Mouse (Mus musculus) retina, postnatal 1 day (tissue): Measurements from ENCODE around the gene Usp15.

Experiments
- DNase-seq: peaks from one replicate; pipeline ENCODE4 v3.0.0-alpha.2; 2012

The Usp15 gene

DNA sequence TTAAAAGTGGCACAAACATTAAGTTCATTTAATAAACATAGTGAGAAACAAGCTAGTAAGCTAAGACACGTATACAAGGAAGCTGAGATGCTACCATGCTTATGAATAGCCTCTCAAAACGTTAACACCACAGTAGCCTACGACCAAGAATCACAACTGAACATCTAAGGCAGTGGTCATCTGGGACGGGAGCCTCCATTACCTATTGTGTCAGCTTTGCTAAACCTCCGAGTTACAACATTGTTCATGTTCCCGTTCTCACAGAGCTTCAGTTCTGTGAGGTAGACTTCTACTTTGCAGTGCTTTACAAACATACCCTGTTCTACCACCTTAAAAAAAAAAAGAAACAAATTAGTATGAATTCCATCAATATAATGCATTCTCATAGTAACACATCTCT, 25.9 kb downstream of the Usp15 start:
- no peak for DNase-seq

DNA sequence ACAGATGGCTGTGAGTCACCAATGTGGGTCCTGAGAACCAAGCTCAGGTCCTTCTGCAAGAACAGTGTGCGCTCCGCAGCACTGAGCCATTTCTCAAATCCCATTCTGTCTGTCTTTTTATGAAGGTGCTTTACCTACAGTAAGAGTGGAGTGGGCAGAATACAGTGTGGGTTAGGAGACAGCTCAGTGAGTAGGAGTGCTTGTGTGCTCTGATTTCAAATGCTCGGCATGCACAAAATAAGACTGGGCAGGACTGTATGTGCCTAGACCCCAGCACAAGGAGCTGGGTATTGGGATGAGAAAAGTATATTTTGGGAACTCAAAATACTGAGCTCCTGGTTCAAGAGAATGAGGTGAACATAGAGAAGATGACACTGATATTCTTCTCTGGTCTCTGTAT, 31.3 kb downstream of the Usp15 start:
- DNase-seq: no peak

GRCm38 (mm10) chr10:123160508-123160907, 36.3 kb downstream of the Usp15 start:
- no peak for DNase-seq

GRCm38 (mm10) chr10:123159316-123159715, 37.5 kb downstream of the Usp15 start:
- DNase-seq: no peak

DNA sequence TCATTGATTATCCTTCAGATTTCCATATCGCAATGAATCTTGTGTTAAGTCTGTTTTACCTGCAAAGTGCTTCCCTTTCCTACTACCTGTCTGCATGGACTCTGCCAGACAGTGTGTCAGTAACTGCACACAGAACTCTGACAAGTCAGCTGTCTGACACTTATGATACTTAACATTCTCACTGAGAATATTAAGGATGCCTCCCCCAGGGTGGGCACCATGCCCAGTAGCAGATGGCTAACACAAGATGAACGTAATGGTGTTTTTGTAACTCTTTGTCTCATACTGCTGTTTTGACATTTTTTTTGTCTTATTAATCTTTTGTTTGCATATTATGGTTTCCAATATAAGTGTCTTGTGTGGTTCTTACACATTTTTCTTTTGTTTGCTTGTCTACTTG, 40.4 kb downstream of the Usp15 start:
- DNase-seq: no peak

- no peak for DNase-seq
Measured at GRCm38 (mm10) chr10:123155764-123156163, 41.0 kb downstream of the Usp15 start.

DNA sequence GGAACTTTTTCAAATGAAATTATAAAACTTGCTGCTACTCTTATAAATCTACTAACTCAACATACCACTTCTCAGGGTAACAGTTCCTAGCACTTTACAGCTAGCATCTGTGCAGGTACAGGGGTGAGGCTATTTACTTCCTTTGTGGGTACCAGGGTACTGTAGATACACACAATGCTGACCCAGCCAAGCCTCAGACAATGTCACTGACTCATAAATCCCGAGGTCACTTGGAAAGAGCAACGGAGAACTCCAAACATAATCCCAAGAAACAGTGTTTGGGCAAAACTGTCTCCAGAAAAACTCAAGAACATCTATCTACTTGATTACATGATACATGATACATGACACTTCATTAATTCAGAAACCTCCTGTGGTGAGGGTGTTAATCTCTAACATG, 43.5 kb downstream of the Usp15 start:
- no peak for DNase-seq

- DNase-seq: no peak
Measured at GRCm38 (mm10) chr10:123148025-123148814, 48.6 kb downstream of the Usp15 start.

DNA sequence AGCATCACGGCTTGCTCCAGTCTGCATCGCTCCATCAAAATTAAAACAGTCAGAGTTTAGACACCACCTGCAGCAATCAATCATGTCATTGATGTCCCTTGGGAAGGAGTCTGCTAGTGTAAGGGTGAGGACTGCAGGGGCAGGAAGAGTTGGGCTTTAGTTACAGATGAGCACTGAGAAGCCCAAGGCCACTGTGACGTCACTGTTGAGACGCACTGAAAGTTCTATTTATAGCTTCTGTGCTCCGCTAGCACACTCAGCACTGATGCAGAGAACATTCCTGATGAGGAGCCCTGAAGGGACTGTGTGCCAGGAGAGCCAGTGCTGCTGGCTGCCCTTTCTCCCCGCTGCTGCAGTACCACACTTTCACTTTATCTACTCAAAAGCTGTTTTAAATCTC, 49.6 kb downstream of the Usp15 start:
- peak; percentile 58 for DNase-seq

DNA sequence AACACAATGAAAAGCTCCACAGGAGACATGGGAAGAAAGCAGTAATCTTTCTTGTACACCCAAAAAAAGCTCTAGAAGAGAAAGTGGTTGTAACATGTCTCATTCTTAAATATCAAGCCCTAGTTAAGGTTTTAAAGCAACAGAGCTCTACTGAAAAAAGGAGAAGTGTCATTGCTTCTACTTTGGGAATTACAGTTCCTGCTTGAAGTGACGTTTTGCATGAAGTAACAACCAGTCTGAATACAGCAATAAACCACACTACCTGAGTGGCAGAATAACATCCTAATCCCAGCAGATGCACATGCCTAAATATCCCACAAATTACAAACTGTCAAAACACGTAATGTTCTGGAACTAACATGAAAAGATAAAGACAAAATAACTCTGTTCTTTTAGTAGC, 50.4 kb downstream of the Usp15 start:
- DNase-seq: no peak

DNA sequence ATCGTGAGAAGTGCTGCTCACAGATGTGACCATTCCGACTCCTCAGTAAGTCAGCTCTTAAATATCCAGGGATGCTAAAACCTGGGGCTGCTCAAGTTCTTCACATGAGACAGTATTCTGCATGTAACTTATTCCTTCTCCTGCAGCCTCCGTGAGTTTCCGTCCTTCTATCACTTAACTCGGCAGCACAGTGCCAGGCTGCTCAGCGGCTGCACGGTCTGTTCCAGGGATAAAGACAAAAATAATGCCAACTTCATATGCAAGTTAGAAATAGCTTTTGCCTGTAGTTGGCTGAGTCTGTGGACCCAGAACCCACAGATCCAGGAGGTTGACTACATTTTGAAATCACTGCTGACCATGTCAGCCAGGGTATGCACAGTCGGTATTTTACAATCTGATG, 52.5 kb downstream of the Usp15 start:
- no peak for DNase-seq

DNA sequence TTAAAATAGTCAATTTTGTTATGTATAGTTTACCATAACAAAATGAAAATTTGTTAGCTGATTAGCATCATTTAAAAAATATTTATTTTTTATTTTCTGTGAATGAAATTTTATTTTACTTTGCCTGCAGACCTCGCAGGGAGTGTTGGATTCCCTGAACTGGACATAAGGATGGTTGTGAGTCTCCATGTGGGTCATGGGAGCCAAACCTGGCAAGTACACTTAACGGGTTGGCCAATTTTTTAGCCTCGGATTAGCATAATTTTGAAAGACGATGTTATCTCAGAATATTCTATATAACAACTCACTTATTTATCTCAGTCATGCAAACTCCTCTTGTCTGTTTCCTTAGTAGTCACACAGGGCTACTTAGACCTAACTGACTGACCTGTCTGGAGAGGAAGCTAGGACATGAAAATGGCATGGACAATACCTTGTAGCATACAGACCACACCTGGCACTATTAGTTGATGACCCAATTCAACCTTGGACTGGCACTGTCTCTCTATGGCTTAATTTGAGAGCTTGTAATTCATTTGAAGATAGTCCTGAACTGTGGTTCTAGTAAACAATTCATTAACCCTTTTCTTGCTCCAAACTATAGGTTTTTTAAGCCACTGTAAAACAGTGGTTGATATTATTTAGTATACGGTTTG, 54.3 kb downstream of the Usp15 start:
- no peak for DNase-seq

DNA sequence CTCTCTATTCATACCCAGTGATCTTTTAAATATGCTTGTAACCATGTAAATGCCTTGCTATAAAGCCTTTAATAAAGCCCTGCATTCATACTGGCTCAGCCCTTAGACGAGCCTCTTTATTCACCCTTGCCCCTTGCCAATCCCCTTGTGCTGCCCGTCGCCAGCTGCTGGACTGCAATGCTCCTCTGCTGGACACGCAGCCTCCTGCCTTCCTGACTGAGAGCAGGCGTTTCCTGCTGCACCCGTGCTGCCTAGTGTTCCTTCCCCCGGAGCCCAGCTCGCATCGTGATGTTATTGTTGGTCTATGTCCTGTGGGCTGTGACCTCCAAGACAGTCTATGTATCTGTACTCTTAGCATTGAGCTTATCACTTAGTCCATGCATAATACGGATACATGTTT, 61.0 kb downstream of the Usp15 start:
- DNase-seq: peak; percentile 9

GRCm38 (mm10) chr10:123131487-123131886, 65.3 kb downstream of the Usp15 start:
- DNase-seq: no peak

DNA sequence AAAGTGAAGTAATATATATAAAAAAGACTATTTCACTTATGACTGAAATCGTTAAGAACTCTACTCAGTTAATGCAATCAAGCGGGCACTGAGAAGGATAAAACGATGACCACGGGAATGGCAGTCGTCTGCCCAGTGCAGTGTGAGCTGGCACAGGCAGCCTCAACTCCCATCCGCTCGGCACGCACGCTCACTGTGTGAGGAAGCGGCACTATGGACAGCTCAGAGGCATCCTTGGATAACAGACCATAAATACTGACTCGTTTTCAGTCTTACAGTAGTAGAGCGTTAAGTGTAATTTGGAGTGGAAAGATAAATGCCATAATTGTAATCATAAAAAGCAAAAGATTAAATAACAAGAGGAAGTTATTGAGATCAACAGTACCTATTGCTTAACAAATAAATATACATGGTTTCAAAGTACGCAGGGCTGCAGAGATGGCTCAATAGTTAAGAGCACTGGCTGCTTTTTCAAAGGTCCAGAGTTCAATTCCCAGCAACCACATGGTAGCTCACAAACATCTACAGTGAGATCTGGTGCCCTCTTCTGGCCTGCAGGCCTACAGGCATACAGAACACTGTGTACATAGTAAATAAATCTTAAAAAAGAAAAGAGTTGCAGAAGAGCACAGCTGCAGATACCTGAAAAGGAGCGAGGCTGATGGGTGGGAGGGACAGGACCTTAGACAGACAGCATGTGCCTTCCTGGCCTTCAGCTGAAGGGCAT, 76.0 kb downstream of the Usp15 start:
- DNase-seq: no peak

- DNase-seq: no peak
Measured at GRCm38 (mm10) chr10:123116861-123117260, 79.9 kb downstream of the Usp15 start.

- no peak for DNase-seq
Measured at GRCm38 (mm10) chr10:123113466-123113865, 83.3 kb downstream of the Usp15 start.

- DNase-seq: no peak
Measured at GRCm38 (mm10) chr10:123112787-123113168, 84.0 kb downstream of the Usp15 start.

DNA sequence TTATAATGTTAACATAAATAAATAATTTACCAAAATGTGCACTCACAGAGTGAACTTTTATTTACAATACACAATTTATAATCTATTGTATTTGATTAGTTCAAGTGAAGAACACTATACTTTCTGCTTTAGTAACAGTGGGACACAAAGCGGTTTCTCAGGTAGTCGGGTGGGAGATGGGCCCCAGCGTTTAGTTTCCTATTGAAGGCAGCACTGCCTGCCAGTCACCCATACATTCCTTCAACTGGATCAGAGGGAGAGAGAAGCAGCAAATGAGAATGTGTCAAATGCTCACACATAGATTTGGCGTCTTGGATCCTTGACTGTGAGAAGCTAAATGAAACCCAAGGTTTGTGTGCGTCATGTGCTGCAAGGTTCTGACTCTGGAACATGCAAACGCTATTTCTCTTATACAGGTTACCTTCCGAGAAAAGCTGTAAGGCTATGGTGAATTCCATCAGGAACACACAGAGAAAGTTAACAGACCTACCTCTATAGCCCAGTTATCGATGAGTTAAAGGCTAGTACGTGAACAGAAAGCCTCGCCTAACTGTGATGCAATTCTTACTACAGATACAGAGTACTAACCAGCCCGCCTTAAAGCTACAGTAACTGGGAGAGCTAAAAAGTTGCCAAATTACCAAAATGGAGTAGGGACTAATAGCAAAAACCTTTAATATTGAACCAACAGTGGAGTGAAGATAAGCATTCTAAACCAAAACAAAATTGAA, 84.6 kb downstream of the Usp15 start:
- no peak for DNase-seq

GRCm38 (mm10) chr10:123110548-123110947, 86.2 kb downstream of the Usp15 start:
- DNase-seq: peak; percentile 94

- DNase-seq: no peak
Measured at GRCm38 (mm10) chr10:123108527-123108926, 88.3 kb downstream of the Usp15 start.

DNA sequence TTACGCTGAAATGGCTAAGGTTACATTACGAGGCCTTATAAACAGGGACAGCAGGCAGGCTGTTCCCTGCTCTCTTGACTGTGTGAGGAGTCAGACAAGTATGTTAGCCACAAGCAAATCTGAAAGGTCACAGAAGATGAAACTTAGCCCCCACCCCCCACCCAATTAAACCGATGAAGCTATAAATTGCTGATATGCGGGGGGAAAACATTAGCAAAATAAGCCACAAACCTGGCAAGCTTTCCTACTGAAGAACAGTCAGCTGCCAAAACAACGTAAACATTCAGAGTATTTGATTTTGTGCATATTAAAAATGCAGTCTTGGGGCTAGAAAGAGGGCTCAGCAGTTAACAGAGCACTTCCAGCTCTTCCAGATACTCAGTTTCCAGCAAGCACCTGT, 88.7 kb downstream of the Usp15 start:
- no peak for DNase-seq

DNA sequence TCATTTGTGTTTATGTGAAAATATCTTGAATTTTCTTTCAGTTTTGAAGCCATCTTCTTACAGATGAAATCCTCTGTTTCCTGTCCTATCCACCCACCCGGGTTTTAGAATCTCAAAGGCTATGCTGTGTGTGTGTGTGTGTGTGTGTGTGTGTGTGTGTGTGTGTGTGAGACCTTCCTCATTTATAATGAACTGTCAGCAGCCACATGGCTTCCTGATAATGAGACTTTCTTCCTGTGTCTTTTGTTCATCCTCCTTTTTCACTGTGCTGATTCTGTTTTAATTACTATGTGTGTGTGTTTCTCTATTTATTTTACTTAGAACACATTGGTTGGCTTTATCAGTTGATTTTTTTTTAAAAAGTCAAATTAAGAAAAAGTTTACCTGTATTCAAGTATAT, 95.5 kb downstream of the Usp15 start:
- DNase-seq: no peak
